Mouse (Mus musculus) ES-Bruce4 (cell line): ENCODE measurements around the gene Gm13762. TPM values are rescaled to one million over a fixed set of nuclear protein-coding genes. Genes with fewer than 3 reads are reported as not detected.

Source experiments
- H3K27ac ChIP-seq: 2 replicates; pipeline ENCODE4 v1.5.1; 2012; ENCODE audit warnings: low read length, inconsistent platforms; ENCODE audit not compliant: insufficient read depth
- H3K27me3 ChIP-seq: 2 replicates; pipeline ENCODE4 v1.6.1; 2012; ENCODE audit warnings: mild to moderate bottlenecking, low read length, inconsistent platforms; ENCODE audit not compliant: control insufficient read depth, poor library complexity, insufficient read depth, severe bottlenecking
- H3K36me3 ChIP-seq: 2 replicates; pipeline ENCODE4 v1.6.1; 2012; ENCODE audit warnings: inconsistent platforms, mild to moderate bottlenecking, low read length, moderate library complexity; ENCODE audit not compliant: control insufficient read depth, poor library complexity, insufficient read depth, severe bottlenecking
- H3K4me1 ChIP-seq: one replicate; pipeline ENCODE4 v1.8.1; 2011; ENCODE audit warnings: low read length; ENCODE audit not compliant: control insufficient read depth, insufficient read depth
- H3K4me3 ChIP-seq: 2 replicates; pipeline ENCODE4 v1.5.1; 2011; ENCODE audit warnings: low read depth, mild to moderate bottlenecking, low read length
- H3K9ac ChIP-seq: 2 replicates; pipeline ENCODE4 v1.6.1; 2012; ENCODE audit warnings: low read depth, mild to moderate bottlenecking, inconsistent platforms; ENCODE audit not compliant: poor library complexity, severe bottlenecking
- H3K9me3 ChIP-seq: replicated peaks from 2 replicates; pipeline ENCODE4 v1.6.1; 2012; ENCODE audit warnings: mild to moderate bottlenecking, low read length, inconsistent platforms; ENCODE audit not compliant: control insufficient read depth, poor library complexity, insufficient read depth, severe bottlenecking
- CTCF ChIP-seq: IDR thresholded peaks from one replicate; pipeline ENCODE4 v1.8.1; 2011; ENCODE audit warnings: low read depth, low read length
- EP300 ChIP-seq: IDR thresholded peaks from 2 replicates; pipeline ENCODE4 v1.6.1; 2011; ENCODE audit warnings: low read depth, low read length; ENCODE audit not compliant: insufficient read depth
- POLR2A ChIP-seq: IDR thresholded peaks from one replicate; pipeline ENCODE4 v1.8.1; 2011; ENCODE audit warnings: low read length; ENCODE audit not compliant: insufficient read depth
- polyA plus RNA-seq: library from polyadenylated mRNA; stranded (reverse); fragments of >200 nt; gene quantifications from 2 replicates; pipeline ENCODE4 v1.2.4, GENCODE M21; 2011; ENCODE audit warnings: low read depth; ENCODE audit not compliant: missing spikeins, insufficient read depth, insufficient read length

Gene Gm13762
- polyA plus RNA-seq, 1 experiment, result not detected

DNA sequence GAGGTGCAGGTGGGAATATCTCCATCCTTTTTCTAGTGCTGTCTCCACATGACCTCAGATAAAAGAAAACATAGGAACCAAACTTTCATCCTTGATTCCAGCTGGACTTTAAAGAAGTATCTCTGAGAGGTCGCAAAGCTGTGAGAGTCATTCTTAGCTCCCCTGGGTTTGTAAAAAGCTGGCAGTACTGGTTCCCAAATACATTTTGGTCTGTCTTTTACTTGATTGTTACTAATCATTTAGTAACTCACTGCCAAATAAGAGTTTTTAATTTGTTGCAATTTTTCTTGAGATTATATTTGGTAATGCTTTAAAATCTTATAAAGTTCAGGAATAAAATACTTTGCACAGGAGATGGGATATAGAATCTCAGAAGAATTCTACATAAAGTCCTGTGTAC lies 42.1 kb downstream of the Gm13762 start, which contains the start of gene Olfr1211:
Gene Olfr1211, minus strand, starts transcription at position 101 of the 400 bp plus-strand sequence.
- H3K36me3 ChIP-seq, result no peaks in the 10 kb centered on the region

More for the DNA sequence above, 42.1 kb downstream of the Gm13762 start, which contains the start of gene Olfr1211:
- Histone ChIP-seq H3K27ac (no peak within 1 kb of the TSS), H3K4me1 (no peaks in the 10 kb centered on the region), H3K4me3 (no peak within 1 kb of the TSS), H3K9me3 (no peaks in the 10 kb centered on the region), H3K9ac (no peak within 1 kb of the TSS), H3K27me3 (no peaks in the 10 kb centered on the region)
- TF ChIP-seq CTCF, result no peak
- TF ChIP-seq POLR2A, result no peak
- no peak for TF ChIP-seq EP300

Other genes with a start within 250 kb of the Gm13762 start
- gene Olfr1197, start 247.9 kb downstream of the Gm13762 start, polyA plus RNA-seq, result not detected in 2 replicates
- 0.25 and 0.43 TPM in 2 replicates for gene Olfr1198, start 228.9 kb downstream of the Gm13762 start, polyA plus RNA-seq
- gene Olfr1199, start 219.8 kb downstream of the Gm13762 start, polyA plus RNA-seq, result 0.52 TPM in 1 of 2 replicates, not detected in the other
- not detected in 2 replicates for gene Olfr1200, start 209.8 kb downstream of the Gm13762 start, polyA plus RNA-seq
- gene Olfr1201, start 187.2 kb downstream of the Gm13762 start, polyA plus RNA-seq, result not detected in 2 replicates
- gene Olfr1202, start 165.8 kb downstream of the Gm13762 start, polyA plus RNA-seq, result not detected in 2 replicates
- gene Olfr1205, start 150.5 kb downstream of the Gm13762 start, polyA plus RNA-seq, result not detected in 2 replicates
- gene Olfr1204, start 131.0 kb downstream of the Gm13762 start, polyA plus RNA-seq, result not detected in 2 replicates
- gene Olfr1206, start 117.0 kb downstream of the Gm13762 start, polyA plus RNA-seq, result not detected in 2 replicates
- not detected in 2 replicates for gene Olfr1208, start 78.0 kb downstream of the Gm13762 start, polyA plus RNA-seq
- not detected in 2 replicates for gene Olfr1209, start 65.1 kb downstream of the Gm13762 start, polyA plus RNA-seq
- gene Olfr1211, start 42.2 kb downstream of the Gm13762 start, polyA plus RNA-seq, result not detected in 2 replicates
- gene Olfr1212, start 26.3 kb downstream of the Gm13762 start, polyA plus RNA-seq, result not detected in 2 replicates
- not detected in 2 replicates for gene Olfr1214, start 12.4 kb upstream of the Gm13762 start, polyA plus RNA-seq
- not detected in 2 replicates for gene Olfr1215, start 26.7 kb upstream of the Gm13762 start, polyA plus RNA-seq
- gene Olfr1216, start 38.1 kb upstream of the Gm13762 start, polyA plus RNA-seq, result not detected in 2 replicates
- not detected in 2 replicates for gene Olfr1217, start 51.8 kb upstream of the Gm13762 start, polyA plus RNA-seq
- gene Olfr1218, start 80.9 kb upstream of the Gm13762 start, polyA plus RNA-seq, result not detected in 2 replicates
- gene Olfr1219, start 103.2 kb upstream of the Gm13762 start, polyA plus RNA-seq, result not detected in 2 replicates
- not detected in 2 replicates for gene Olfr1220, start 126.6 kb upstream of the Gm13762 start, polyA plus RNA-seq
- not detected in 2 replicates for gene Olfr1221, start 137.0 kb upstream of the Gm13762 start, polyA plus RNA-seq
- gene Olfr1222, start 152.8 kb upstream of the Gm13762 start, polyA plus RNA-seq, result not detected in 2 replicates
- gene Olfr1223, start 171.3 kb upstream of the Gm13762 start, polyA plus RNA-seq, result not detected in 2 replicates
- not detected in 2 replicates for gene Olfr1224-ps1, start 183.8 kb upstream of the Gm13762 start, polyA plus RNA-seq
- not detected in 2 replicates for gene Olfr1225, start 194.4 kb upstream of the Gm13762 start, polyA plus RNA-seq
- not detected in 2 replicates for gene Olfr1226, start 219.8 kb upstream of the Gm13762 start, polyA plus RNA-seq